Mouse (Mus musculus) frontal cortex, postnatal 25 days (tissue): ENCODE data around the gene H2-K1.
"Not testable (repeated sequence)": the region's sequence is repeated elsewhere in the genome, so short reads cannot be mapped to it uniquely, and the experiment has no call there.

ENCODE experiments used
- DNase-seq, 2 experiments: peaks; one replicate each; pipeline ENCODE4 v3.0.0; 2022; ENCODE audit warnings: low spot score in 2 of 2

Gene H2-K1

DNA sequence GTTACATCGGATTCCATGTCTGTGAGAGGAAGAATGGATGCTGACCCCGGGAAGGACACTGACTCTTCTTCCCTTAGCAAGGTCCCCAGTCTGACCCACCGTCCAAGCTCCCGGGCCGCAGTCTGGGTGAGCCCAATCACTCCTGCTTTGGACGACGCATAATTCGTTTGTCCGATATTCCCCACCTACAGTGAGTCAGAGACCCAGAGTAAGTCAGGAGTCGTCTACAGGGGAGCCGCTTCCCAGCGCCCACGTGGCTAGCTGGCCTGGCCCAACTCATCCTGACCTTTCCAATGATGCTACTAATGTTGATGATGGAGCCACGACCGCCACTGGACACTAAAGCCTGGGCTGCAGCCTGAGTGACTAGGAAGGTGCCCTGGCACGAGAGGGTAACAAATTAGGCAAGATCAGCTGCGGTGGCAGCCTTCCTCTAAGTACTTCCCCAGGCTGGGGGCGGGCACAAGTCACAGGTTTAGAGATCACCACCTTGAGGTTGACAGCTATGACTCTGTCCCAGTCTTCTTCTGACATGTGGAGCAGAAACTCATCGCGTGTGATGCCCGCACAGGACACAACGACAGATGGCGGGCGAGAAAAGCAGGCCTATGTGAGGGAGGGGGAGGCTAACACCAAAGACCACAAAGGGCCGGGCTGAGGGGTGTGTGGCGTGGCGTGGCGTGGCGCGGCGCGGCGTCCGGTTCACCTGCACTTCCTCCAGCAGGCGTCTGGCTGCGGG is 26.9 kb upstream of the H2-K1 start:
- DNase-seq = no peak

DNA sequence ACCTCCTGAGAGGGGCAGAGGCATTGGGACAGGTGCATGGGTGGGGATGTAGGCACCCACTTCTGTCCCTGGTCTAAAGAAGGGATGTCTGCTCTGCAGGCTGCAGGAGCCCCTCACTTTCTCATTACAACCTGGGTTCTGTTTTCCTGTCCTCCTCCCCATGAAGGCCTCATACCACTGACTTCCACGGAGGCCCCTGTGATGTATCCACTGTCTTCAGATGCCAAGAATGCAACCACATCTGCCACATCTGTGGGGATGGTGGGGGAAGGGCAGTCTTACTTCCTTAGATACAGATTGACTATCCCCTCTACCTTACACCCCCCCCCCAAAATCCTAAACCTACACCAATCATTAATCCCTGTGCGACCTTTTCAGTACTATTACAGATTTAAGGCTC is 26.1 kb upstream of the H2-K1 start:
- no peak for DNase-seq

DNA sequence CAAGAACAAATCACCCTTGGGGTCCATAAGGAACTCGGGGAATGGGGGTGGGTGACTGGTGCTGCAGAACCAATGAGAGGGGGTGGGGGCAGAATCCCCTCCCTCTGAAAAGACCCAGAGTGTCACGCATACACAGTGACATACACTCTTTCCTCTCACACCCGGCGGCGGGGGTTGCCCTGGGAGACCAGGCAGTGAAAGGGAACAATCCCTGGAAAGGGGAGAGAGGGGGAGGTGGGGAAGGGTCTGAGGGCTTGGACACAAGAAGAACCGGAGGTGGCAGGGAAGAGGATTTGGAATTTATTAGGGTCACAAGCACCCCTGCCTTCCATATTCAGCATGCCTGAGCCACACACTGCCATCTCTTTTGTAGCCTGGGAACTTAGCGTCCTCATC is 25.6 kb upstream of the H2-K1 start:
- no peak for DNase-seq

DNA sequence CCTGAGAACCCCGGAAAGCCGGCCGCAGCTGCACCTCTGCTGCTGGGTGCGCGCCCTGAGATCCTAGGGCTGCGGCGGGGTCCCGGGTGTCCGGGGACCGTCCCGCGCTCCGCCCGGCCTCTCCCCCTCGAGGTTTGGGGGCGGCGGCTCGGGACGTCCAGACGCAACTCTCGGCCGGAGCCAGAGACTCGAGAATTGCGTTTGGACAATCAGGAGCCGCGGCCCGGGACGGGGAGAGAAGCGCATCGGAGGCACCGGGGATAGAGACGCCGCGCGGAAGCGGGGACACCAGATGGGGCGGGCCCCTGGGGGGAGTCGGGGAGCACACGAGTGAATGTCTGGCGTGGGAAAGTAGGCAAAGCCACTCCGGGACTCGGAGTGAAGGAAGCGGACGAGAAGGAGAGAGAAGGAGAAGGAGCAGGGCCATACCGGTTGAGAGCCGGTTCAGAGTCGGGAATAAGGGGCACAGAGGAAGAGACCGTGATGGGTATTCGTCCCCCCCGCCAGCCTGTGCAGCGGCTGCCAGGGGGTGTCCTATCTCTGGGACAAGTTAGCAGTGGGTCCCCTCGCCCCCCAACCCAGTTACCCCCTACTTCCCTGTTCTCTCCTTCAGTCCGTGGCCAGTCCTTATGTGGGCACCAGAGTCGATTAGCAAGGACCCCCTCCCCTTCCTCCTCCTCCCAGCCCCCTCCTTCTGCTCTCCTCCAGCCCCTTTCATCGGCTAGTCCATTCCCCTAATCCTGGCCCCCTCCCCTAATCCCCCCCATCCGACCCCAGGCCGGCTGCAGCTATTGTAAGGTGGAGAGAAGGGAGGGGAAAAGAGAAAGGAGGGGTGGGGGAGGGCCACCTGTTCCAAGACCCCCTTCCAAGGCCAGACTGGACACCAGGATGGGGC is 25.0 kb upstream of the H2-K1 start:
- no peak for DNase-seq

DNA sequence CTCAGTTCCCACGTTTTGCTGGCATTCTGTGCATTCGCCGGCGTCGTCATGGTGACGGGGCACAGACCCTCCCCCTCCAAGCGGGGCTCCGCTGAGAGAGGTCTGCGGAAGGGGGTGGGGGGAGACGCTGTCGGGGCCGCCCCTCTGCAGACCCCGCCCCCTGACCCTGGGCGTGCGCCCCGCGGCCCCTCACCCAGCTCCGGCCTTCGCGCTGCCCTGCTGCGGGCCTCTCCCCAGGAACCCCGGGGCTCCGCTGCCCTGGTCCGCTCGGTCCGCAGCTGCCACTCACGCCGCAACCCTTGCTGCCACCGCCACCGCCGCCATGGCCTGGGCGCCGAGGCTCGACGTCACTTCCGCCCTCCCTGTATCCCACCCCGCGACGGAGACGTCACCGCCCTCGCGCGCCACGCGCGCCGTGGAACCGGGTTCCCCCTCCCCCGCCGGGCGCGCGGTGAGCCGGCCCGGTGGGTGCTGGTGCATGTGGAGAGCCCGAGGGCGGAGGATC is 24.2 kb upstream of the H2-K1 start, which contains the start of gene Ring1:
Gene Ring1, minus strand, starts transcription at position 364 of the 505 bp plus-strand sequence.
- peak; percentile 78 to 84 for DNase-seq

DNA sequence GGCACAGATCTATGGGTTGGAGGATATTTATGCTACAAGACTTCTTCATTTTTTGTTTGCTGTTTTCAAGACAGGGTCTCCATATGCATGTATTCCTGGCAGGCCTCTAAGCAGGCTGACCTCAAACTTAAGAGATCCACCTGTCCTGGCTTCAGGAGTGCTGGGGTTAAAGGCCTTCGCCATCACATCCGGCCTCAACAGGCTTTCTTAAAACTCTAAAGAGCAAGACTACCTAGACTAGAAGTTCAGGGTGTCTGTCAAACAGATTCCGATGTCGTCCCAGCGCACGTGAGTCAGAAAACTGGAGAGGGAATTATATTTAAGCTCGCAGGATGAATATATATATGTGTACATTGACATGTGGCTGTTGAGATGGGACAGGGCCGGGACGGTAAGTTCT is 23.5 kb upstream of the H2-K1 start:
- no peak for DNase-seq

DNA sequence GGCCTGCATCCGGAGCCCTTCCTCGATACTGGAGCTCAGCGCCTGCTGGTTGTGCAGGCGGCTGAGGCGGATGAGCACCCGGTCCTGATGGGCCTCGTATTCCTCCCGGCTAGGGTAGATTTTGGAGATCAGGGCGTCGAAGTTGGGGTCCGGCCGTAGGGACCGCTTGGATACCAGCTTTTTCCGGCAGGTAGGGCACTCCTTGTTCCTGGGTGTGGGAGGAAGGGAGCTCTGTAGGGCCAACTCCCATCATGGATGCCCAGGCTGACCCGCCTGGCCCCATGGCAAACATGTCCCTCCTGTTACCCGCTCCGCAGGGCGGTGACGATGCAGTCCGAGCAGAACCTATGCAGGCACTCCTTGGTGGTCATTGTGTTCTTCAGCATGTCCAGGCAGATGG is 22.8 kb upstream of the H2-K1 start:
- no peak for DNase-seq

DNA sequence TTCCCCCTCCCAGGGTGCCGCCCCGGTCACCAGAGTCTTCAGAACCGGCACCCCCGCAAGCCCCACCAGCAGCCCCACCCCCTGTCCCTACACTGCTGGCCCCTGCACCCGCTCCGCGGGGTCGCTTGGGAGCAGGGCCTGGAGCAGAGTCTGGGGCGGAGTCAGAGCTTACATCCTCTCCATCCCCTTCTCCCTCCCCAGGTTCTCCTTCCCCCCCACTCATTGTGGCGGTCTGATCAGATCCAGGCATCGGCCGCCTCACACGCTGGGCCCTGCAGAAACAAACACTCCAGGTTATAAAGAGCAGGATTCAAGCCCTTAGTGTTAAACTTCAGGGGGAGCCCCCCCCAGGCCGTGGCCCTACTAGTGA is 22.3 kb upstream of the H2-K1 start:
- no peak for DNase-seq

DNA sequence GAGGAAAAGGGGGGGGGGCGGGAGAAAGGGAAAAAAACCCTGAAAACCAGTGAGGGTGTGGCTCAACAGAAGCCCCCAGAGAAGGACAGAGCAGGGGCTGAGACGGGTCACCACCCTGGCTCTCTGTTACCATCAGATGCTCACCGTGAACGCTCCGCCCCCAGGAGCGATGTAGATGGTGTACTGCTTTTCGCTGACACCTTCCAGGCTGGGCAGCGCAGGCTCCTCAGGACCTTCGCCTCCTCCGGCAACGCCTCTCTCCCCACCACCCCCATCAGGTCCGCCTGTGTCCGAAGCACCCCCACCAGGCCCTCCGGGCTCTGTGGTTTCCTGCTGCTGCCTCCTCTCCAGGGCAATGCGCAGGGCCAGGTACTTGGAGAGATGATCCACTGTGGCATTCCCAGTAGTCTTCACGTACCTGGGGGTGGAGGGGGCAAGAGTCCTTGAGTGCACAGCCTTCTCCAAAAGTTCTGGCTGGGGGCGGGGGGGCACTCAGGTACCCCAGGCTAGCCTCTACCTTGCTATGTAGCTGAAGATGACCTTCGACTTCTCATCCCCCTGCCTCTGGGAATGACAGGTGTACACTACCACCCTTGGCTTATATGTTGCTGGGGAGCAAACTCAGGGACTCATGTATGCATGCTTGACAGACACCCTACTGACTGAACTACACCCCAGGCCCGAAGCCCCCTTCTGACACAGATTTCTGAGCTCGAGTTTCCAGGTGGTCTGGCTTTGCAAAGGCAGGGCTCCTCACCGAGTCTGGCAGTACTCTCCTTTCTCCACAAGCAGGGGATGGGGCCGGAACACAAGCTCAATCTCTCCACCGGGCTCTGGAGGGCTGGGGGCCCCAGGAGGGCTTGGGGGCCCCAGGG is 21.6 kb upstream of the H2-K1 start:
- no peak for DNase-seq

DNA sequence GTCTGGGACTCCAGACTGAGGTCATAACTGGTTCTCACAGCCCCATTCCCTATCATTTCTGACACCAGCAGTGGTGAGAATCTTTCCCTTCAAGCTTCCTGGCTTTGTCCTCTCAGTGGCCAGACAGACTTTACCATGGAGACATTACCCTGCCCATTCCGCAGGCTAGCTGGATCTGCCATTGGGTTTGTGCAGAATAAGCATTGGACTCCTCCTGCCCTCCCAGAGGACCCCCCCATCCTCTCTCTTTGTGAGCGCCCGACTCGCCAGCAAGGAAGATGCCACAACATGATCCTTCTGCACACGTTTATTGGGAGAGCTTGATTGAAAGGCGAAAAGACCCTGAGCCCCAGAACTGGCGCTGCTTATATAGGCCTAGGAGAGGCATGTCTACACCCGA is 13.3 kb upstream of the H2-K1 start:
- no peak for DNase-seq

DNA sequence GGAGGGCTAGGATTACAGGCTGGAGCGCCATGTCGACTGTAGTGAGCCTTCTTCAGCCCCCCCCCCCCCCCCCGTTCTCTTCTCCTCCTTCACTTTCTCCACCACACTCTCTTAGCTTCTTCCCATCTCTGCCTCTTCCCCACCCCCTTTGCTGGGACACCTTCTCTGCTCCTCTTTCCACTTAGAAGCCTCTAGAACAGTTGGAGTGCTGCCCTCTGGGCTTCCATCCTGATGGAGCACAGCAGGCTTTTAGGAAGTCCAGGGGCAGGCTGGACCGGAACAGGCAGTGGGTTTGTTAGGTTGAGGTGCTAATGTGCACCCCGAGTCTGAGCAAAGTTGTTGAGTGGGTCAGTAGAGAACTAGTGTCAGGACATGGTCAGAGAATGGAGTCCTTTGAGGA is 10.0 kb upstream of the H2-K1 start:
- no peak for DNase-seq

DNA sequence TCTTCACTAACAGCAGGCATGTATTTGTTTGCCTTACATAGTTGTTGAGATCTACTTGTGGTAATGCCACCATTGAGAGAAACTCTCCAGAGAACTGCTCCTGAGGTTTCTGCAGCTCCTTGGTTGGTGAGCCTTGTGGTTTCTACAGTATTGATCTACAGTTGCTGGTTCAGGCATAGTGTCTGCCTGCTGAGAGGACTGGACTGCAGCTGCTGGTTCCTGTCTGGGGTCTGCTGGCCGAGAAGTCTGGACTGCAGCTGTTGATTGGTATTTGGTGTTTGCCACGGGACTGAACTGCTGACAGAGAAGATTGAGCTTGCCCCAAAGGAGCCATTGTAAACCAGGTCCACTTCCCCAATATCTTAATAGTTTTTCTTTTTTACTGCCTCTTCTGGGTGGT is 6.4 kb upstream of the H2-K1 start:
- no peak for DNase-seq

DNA sequence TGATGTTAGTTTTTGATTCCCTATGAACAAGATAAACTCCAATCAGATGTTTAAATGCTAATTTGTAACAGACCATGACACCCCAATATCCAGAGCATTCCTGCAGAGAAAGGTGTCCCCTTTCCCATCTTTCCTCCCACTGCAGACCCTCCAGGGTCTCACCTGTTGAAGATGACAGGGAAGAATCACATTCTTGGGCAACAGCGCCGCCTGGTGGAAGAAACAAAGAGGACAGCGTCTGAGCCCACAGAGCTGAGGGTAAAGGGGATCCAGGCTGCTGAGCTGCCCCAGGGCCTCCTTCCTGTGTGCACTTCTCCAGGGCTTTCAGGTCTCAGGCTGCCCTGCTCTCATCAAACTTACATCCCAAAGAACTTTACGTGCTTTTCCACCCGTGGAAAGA is 3.3 kb upstream of the H2-K1 start:
- DNase-seq = peak in 1 of 2 experiments; percentile 15

DNA sequence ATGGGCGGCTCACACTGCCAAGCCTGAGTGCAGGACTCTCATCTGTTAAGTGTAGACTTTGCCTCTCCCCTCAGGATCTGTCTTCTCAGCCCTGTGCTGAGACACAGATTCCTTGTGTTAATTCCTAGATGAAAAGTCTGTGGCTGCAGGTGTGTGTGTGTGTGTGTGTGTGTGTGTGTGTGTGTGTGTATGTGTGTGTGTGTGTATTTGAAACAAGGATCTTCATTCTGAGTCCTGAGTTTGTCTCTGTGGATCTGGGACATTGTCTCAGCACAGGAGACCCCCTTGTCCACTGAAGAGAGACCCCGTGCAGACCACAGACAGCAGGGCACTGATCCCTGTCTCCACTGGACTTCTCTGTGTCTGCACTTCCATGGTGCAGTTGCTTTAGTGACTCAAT is 649 bp upstream of the H2-K1 start:
- DNase-seq = not testable (repeated sequence)

DNA sequence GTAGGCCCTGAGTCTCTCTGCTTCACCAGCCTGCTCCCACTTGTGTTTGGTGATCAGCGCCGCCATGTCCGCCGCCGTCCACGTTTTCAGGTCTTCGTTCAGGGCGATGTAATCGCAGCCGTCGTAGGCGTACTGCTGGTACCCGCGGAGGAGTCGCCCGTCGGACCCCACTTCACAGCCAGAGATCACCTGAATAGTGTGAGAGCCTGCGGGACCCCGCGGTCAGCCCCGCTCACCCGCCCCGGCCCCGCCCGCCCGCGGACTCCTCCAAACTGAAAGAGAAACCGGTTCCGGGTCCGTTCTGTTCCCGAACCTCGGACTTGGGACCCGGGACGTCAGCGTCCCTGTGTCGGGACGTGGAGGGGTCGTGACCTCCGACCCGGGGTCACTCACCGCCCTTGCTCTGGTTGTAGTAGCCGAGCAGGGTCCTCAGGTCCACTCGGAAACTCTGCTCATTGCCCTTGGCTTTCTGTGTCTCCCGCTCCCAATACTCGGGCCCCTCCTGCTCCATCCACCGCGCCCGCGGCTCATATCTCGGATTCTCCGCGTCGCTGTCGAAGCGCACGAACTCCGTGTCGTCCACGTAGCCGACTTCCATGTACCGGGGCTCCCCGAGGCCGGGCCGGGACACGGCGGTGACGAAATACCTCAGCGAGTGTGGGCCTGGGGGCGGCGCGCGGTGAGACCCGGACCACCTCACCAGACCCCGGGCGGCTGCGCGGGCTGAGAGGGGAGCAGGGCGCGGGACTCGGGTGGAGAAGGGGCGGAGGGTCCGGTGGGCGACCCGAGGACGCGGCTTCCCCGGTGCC is 602 bp downstream of the H2-K1 start:
- no peak for DNase-seq

DNA sequence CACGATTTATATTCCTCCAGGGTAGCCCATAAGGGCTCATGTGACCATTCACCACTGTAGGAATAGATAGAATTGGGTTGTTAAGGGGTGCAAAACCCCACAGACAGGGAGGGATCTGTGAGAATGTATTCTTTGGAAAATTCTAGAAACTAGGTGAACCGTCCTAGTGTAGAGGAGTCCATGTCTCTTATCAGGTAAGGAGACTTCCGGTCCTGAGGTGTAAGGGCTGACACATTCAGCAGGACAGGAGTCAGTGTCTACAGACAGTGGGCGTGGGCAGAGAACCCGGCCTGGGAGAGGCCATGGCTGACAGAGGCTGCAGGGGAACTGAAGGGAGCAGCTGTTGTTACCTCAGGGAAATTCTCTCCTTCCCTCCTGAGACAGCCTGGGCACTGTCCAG is 1.4 kb downstream of the H2-K1 start:
- not testable (repeated sequence) for DNase-seq

DNA sequence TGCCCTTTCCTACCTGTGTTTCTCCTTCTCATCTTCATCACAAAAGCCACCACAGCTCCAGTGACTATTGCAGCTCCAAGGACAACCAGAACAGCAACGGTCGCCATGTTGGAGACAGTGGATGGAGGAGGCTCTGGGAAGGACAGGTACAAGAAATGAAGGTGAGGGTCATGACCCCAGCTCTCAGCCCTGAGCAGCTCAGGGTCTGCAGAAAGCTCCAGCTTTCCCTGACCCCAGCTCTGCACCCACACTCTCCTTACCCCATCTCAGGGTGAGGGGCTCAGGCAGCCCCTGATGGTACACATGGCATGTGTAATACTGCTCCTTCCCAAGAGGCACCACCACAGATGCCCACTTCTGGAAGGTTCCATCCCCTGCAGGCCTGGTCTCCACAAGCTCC is 3.1 kb downstream of the H2-K1 start:
- not testable (repeated sequence) for DNase-seq

DNA sequence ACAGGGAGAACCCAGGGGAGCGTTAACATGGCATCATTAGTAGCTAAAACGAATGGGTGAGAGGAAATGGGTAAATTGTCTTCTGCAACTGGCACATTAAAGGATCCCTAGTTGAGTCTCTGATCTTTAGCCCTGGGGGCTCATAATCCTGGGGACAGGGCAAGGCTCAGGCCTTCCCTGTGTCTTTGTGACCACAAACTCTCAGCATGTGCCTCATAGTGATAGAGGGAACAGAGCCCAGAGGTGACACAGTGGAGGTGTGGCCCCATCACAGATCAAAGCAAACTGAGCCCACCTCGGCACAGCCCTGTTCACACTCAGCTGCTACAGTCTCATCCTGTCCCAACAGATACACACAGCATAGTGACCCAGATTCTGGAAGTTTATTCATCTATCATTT is 4.5 kb downstream of the H2-K1 start:
- no peak for DNase-seq

DNA sequence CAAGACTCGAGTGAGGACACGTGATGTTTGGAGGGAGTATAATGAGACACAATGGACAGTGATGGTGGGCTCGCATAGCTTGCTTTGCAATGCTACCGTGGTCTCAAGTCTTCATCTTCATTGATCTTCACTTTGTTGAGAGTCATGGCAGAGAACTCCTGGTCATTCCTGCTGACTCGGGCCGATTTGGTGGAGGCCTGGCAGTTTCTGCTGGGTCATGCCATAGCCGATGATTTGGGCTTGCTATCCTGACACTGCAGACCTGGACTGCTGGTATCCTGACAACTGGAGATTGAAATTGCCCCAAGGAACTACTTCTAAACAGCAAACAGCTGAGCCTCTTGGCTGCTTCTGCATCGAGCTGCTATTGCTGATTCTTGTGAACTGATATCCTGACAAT is 5.2 kb downstream of the H2-K1 start:
- DNase-seq = no peak

DNA sequence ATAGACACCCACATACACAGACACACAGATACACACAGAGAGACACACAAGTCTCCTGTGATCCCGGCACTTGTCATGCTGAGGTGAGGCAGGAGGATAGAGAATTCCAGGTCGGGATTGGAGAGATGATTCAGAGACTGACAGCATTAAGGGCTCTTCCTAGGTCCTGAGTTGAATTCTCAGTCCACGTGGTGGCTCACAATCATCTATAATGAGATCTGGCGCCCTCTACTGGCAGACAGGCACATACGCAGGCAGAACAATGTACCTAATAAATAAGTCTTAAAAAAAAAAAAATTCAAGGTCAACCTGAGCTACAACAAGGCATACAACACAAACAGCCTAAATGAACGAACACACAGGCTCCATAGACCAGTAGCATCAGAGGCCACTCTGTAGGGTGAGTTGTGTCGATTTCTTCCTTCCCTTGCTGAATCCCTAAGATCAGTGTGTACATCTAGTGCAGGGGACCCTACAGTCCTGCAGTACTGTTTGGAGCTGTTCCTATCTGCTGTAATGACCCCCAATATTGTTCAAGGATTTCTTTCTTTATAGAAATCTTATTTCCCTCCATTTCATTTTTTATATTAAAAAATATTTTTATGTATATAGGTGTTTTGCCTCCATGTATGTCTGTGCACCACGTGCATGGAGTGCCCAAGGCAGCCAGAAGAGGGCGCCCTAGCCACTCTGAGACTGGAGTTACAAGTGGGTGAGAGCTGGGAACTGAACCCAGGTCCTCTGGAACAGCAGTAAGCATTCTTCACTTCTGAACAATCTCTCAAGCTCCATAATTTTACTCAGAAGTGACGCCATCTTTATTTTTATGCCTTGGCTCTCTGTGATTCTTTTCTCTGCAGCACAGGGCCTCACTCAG is 8.1 kb downstream of the H2-K1 start:
- no peak for DNase-seq
